Mouse (Mus musculus): ENCODE measurements around the gene Lrrn4cl. TPM values are rescaled to one million over a fixed set of nuclear protein-coding genes. Genes with fewer than 3 reads are reported as not detected.

Gene Lrrn4cl
- polyA plus RNA-seq, 1 experiment, result 20.9 TPM

Other genes starting within 250 kb of the Lrrn4cl start
- not detected in 2 replicates for gene Slc22a6, start 232.7 kb upstream of the Lrrn4cl start, polyA plus RNA-seq (2012; rRNA removed; ENCODE audit: low replicate concordance)
- gene Chrm1, start 187.0 kb upstream of the Lrrn4cl start, polyA plus RNA-seq (2012; rRNA removed; ENCODE audit: low replicate concordance), result 3.0 and 3.4 TPM in 2 replicates
- gene Slc3a2, start 127.4 kb upstream of the Lrrn4cl start, polyA plus RNA-seq (2012; rRNA removed; ENCODE audit: low replicate concordance), result 156 and 200 TPM in 2 replicates
- gene Wdr74, start 114.9 kb upstream of the Lrrn4cl start, polyA plus RNA-seq (2012; rRNA removed; ENCODE audit: low replicate concordance), result 25.6 and 42.9 TPM in 2 replicates
- not detected in 2 replicates for gene 1700092M07Rik, start 110.0 kb upstream of the Lrrn4cl start, polyA plus RNA-seq (2012; rRNA removed; ENCODE audit: low replicate concordance)
- gene Stx5a, start 109.4 kb upstream of the Lrrn4cl start, polyA plus RNA-seq (2012; rRNA removed; ENCODE audit: low replicate concordance), result 73.4 and 84.9 TPM in 2 replicates
- 75.3 and 140 TPM in 2 replicates for gene Nxf1, start 93.7 kb upstream of the Lrrn4cl start, polyA plus RNA-seq (2012; rRNA removed; ENCODE audit: low replicate concordance)
- gene Tmem223, start 79.8 kb upstream of the Lrrn4cl start, polyA plus RNA-seq (2012; rRNA removed; ENCODE audit: low replicate concordance), result 300 and 304 TPM in 2 replicates
- 133 and 165 TPM in 2 replicates for gene Tmem179b, start 76.3 kb upstream of the Lrrn4cl start, polyA plus RNA-seq (2012; rRNA removed; ENCODE audit: low replicate concordance)
- 15.2 and 17.4 TPM in 2 replicates for gene Taf6l, start 64.4 kb upstream of the Lrrn4cl start, polyA plus RNA-seq (2012; rRNA removed; ENCODE audit: low replicate concordance)
- 30.3 and 61.5 TPM in 2 replicates for gene Polr2g, start 52.2 kb upstream of the Lrrn4cl start, polyA plus RNA-seq (2012; rRNA removed; ENCODE audit: low replicate concordance)
- gene Zbtb3, start 48.2 kb upstream of the Lrrn4cl start, polyA plus RNA-seq (2012; rRNA removed; ENCODE audit: low replicate concordance), result 2.4 and 3.2 TPM in 2 replicates
- gene Ttc9c, start 31.4 kb upstream of the Lrrn4cl start, polyA plus RNA-seq (2012; rRNA removed; ENCODE audit: low replicate concordance), result 10.7 and 20.5 TPM in 2 replicates
- gene Hnrnpul2, start 30.8 kb upstream of the Lrrn4cl start, polyA plus RNA-seq (2012; rRNA removed; ENCODE audit: low replicate concordance), result 13.8 and 14.4 TPM in 2 replicates
- gene AC129217.1, start 21.0 kb upstream of the Lrrn4cl start, polyA plus RNA-seq (2012; rRNA removed; ENCODE audit: low replicate concordance), result not detected in 2 replicates
- 568 and 621 TPM in 2 replicates for gene Bscl2, start 13.3 kb upstream of the Lrrn4cl start, polyA plus RNA-seq (2012; rRNA removed; ENCODE audit: low replicate concordance)
- gene Gng3, start 11.6 kb upstream of the Lrrn4cl start, polyA plus RNA-seq (2012; rRNA removed; ENCODE audit: low replicate concordance), result 0.34 and 0.65 TPM in 2 replicates
- 98.5 and 113 TPM in 2 replicates for gene Ubxn1, start 20.7 kb downstream of the Lrrn4cl start, polyA plus RNA-seq (2012; rRNA removed; ENCODE audit: low replicate concordance)
- gene Uqcc3, start 30.2 kb downstream of the Lrrn4cl start, polyA plus RNA-seq (2012; rRNA removed; ENCODE audit: low replicate concordance), result 24.0 and 25.0 TPM in 2 replicates
- gene Lbhd1, start 33.0 kb downstream of the Lrrn4cl start, polyA plus RNA-seq (2012; rRNA removed; ENCODE audit: low replicate concordance), result 1.1 and 3.0 TPM in 2 replicates
- not detected in 2 replicates for gene Gm49403, start 33.2 kb downstream of the Lrrn4cl start, polyA plus RNA-seq (2012; rRNA removed; ENCODE audit: low replicate concordance)
- gene 1810009A15Rik, start 38.1 kb downstream of the Lrrn4cl start, polyA plus RNA-seq (2012; rRNA removed; ENCODE audit: low replicate concordance), result 9.6 and 10.3 TPM in 2 replicates
- not detected in 2 replicates for gene Gm49416, start 38.2 kb downstream of the Lrrn4cl start, polyA plus RNA-seq (2012; rRNA removed; ENCODE audit: low replicate concordance)
- gene Ints5, start 42.2 kb downstream of the Lrrn4cl start, polyA plus RNA-seq (2012; rRNA removed; ENCODE audit: low replicate concordance), result 28.9 and 29.0 TPM in 2 replicates
- 97.1 and 165 TPM in 2 replicates for gene Ganab, start 47.3 kb downstream of the Lrrn4cl start, polyA plus RNA-seq (2012; rRNA removed; ENCODE audit: low replicate concordance)
- gene B3gat3, start 69.6 kb downstream of the Lrrn4cl start, polyA plus RNA-seq (2012; rRNA removed; ENCODE audit: low replicate concordance), result 79.0 and 149 TPM in 2 replicates
- gene Rom1, start 78.6 kb downstream of the Lrrn4cl start, polyA plus RNA-seq (2012; rRNA removed; ENCODE audit: low replicate concordance), result 15.7 and 17.6 TPM in 2 replicates
- 70.7 and 78.1 TPM in 2 replicates for gene Eml3, start 78.8 kb downstream of the Lrrn4cl start, polyA plus RNA-seq (2012; rRNA removed; ENCODE audit: low replicate concordance)
- 17.1 and 24.8 TPM in 2 replicates for gene Mta2, start 91.1 kb downstream of the Lrrn4cl start, polyA plus RNA-seq (2012; rRNA removed; ENCODE audit: low replicate concordance)
- gene Tut1, start 103.1 kb downstream of the Lrrn4cl start, polyA plus RNA-seq (2012; rRNA removed; ENCODE audit: low replicate concordance), result 20.2 and 22.1 TPM in 2 replicates
- gene Eef1g, start 116.3 kb downstream of the Lrrn4cl start, polyA plus RNA-seq (2012; rRNA removed; ENCODE audit: low replicate concordance), result 173 and 301 TPM in 2 replicates
- gene Ahnak, start 138.5 kb downstream of the Lrrn4cl start, polyA plus RNA-seq (2012; rRNA removed; ENCODE audit: low replicate concordance), result 27.4 and 46.3 TPM in 2 replicates
- 32.8 and 35.9 TPM in 2 replicates for gene Scgb1a1, start 237.2 kb downstream of the Lrrn4cl start, polyA plus RNA-seq (2012; rRNA removed; ENCODE audit: low replicate concordance)